Mouse (Mus musculus) thymus, postnatal 10 days (tissue): Measurements from ENCODE around the gene Sf3b2.
"Not testable (repeated sequence)": the region's sequence is repeated elsewhere in the genome, so short reads cannot be mapped to it uniquely, and the experiment has no call there.

Experiments used
- DNase-seq, 2 experiments: peaks; one replicate each; pipeline ENCODE4 v3.0.0; 2021; ENCODE audit warnings: low spot score in 2 of 2

The Sf3b2 gene

DNA sequence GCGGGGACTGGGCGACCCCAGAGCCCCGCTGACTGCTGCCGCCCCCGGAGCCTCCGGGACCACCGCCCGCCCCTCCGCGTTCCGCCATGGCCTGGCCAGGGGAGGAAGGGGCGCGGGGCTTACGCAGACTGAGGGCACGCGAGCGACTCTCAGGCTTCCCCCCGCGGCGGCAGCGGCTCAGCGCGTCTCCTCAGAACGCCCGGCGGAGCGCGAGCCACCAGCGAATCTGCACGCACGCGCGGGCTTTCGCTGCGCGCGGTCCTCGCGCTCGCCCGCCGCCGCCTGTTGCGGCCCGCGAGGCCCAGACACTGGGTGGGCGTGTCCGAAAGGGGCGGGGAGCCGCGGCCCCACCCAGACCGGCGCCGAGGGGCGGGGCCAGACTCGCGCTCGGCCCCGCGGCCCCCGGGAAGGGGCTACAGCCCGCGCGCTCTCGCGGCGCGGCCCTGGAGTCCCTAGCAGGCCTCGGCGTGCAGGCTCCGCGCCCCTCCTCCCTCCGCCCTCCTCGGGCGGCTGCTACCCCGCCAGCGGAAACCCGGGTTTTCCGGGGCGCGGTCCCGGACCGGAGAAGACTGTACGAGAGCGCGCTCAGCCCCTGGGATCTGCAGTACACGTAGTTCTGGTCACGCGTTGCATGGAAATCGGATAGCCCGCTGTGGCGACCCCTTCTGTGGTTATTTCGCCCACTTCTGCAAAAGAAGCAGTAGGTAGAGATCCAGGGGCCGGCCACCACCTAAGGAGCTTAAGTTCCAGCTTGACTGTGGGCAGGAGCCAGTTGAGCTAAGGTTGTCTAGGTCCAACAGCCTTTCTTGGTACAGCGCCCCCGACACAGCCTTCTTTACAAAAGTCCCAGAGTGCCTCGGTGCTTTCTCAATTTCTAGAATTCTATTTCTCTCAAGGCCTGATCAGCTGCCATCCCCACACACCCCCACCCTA lies 22.2 kb downstream of the Sf3b2 start, which contains the start of gene Pacs1:
Gene Pacs1 (minus strand): TSS at position 319 of the 933 bp plus-strand sequence.
- peak; percentile 91 to 94 for DNase-seq

DNA sequence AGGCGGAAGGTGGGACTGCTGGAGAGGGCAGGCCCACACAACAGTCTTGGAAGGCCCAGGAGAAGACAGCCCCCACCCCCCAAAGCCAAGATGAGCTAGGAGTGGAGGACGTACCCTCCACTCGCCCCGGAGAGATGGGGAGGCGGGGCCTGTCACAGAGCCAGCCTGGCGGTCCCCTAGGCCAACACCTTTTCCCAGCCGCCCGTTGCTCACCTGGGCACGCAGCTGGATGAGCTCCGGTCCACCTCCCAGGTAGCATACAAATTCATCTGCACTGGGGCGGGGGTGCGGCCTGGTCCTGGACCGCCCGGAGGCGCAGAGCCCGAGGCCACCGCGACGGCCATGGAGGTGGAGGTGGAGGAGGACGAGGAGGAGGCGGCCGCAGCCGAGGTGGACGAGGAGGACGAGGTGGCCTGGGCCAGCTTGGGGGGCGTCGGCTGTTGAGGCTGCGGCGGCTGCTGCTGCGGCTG lies 22.9 kb downstream of the Sf3b2 start:
- peak; percentile 40 to 49 for DNase-seq

DNA sequence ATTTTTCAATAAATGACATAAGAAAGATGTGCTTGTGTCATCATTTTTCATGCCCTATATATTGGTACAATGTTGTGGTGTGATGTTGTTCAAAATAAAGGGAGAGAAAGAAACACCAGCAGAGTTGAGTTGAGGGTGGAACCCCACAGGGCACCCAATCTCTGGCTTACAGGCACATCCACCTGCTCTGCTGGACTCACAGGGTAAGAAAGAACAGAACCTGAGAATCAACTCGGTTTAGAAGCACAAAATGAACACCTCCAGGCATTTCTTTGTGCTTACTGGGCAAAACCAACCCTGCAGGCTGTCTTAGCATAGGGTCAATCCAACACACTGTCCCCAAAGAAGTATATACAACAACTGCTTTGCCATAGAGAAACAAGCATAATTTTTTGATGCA lies 23.8 kb downstream of the Sf3b2 start:
- DNase-seq: no peak

DNA sequence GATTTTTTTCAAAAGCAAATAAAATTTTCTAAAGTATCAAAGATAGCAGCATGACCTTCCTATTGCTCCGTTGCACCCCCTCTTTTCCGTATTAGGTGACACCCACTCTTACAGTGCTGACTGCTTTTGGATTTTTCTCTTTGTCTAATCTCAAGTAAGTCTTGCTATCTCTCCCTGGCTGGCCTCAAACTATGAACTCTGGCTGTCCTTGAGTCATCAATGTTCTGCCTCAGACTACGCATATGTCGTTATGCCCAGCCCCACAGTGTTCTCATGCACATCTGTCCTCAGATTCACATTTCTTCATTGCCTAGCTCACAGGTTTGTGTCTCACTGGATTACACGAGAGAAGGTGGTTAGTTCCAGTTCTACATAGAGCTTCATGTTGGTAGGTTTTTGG lies 25.9 kb downstream of the Sf3b2 start:
- no peak for DNase-seq

DNA sequence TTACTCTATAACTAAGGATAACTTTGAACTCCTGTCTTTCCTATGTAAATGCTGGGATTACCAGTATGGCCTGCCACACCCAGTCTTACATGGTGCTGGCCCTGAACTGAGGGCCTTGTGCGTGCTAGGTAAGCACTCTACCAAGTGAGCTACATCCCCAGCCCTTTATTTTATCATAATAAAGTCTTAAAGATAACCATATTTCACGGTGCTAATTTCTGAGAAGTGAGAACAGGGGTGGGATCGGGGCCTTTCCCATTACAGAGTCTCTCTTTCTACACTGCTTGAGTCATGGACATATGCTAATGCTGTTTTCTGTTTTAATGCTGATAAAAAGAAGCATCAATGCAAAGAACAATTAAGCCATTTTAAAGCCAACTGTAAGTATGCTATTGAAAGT lies 26.4 kb downstream of the Sf3b2 start:
- DNase-seq: no peak

- DNase-seq: no peak
Measured at GRCm38 (mm10) chr19:5268017-5268416, 27.2 kb downstream of the Sf3b2 start.

GRCm38 (mm10) chr19:5267015-5267414 lies 28.2 kb downstream of the Sf3b2 start:
- DNase-seq: no peak

DNA sequence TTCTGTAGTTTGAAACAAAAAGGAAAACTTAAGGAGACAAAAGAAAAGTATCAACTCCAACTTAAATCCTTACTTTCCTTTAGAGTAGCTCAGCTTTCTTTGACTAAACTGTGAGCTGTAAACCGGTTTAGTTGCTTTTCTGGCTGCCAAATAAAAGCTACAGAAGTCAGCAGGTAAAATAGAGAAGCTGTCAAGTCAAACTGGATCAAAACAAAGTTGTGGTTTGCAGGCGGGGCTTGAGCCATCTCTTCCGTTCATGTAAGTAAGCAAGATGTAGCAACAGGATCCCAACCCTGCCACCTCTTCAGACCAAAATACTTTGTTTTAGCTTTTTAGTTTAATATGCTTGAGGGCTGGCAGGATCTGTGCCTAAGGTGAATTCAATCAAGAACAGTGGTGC lies 38.1 kb downstream of the Sf3b2 start:
- DNase-seq: peak; percentile 52 to 66

DNA sequence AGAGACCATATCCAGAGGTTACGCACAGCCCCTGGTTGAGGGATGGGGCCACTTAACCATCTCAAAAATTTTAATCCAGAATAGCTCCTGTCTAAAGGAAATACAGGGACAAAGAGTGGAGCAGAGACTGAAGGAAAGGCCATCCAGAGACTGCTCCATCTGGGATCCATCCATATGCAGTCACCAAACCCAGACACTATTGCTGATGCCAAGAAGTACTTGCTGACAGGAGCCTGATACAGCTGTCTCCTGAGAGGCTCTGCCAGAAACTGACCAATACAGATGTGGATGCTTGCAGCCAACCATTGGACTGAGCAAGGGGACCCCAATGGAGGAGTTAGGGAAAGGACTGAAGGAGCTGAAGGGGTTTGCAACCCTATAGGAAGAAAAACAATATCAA lies 58.3 kb downstream of the Sf3b2 start:
- not testable (repeated sequence) for DNase-seq

GRCm38 (mm10) chr19:5232696-5233095 lies 62.6 kb downstream of the Sf3b2 start:
- DNase-seq: no peak

- DNase-seq: no peak
Measured at GRCm38 (mm10) chr19:5230110-5230509, 65.1 kb downstream of the Sf3b2 start.

GRCm38 (mm10) chr19:5224624-5225023 lies 70.6 kb downstream of the Sf3b2 start:
- no peak for DNase-seq

GRCm38 (mm10) chr19:5224077-5224476 lies 71.2 kb downstream of the Sf3b2 start:
- DNase-seq: no peak
